Mouse (Mus musculus) liver, adult 2 months (tissue): ENCODE data around the gene Polr2c.

Experiments used
- CTCF ChIP-seq: fragments of 200-500 bp; IDR thresholded peaks from 2 replicates; pipeline ENCODE4 v1.5.1; 2011; ENCODE audit warnings: low read depth, low read length, control low read depth
- POLR2A ChIP-seq: fragments of 200-500 bp; IDR thresholded peaks from 2 replicates; pipeline ENCODE4 v1.6.1; 2011; ENCODE audit warnings: low read length, control low read depth; ENCODE audit not compliant: insufficient read depth; ENCODE audit errors: extremely low read depth

DNA sequence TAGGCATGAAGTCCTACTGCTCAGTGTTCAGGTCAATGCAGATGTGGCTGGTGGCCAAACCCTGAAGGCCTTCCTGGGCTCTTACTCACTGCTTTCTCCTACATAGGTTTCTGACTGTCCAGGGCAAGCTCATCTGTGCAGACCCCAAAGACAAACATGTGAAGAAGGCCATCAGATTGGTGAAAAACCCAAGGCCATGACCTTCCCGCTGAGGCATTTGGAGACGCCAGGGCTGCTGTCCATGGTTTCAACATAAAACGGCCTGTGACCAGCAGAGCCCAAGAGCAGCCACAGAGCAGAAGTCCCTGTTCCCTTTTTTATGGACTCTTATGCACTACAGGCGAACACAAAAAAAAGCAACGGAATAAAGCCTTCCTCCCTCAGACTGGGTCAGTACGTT, 45.6 kb upstream of the Polr2c start:
- TF ChIP-seq POLR2A (no peak), CTCF (no peak)
